Mouse (Mus musculus) forebrain, embryonic 14.5 days (tissue): ENCODE results near the gene 4930453N24Rik. TPM values are rescaled to one million over a fixed set of nuclear protein-coding genes. Genes with fewer than 3 reads are reported as not detected.

ENCODE experiments used
- ATAC-seq: fragments of 200-750 bp; cut with Nextera tagmentation; 2 replicates; pipeline ENCODE4 v1.8.0; 2017; ENCODE audit warnings: mild to moderate bottlenecking, moderate library complexity
- DNase-seq: peaks from one replicate; pipeline ENCODE4 v3.0.0-alpha.2; 2015; ENCODE audit warnings: low spot score
- H3K27ac ChIP-seq: fragments of 300-500 bp; sonication (generic); 2 replicates; pipeline ENCODE4 v1.5.1; 2014; ENCODE audit warnings: low read depth, mild to moderate bottlenecking, control low read depth, low read length, moderate library complexity
- H3K27me3 ChIP-seq: fragments of 300-500 bp; sonication (generic); replicated peaks from 2 replicates; pipeline ENCODE4 v1.6.1; 2014; ENCODE audit warnings: low read length, control low read depth, mixed read lengths; ENCODE audit not compliant: control insufficient read depth, insufficient read depth
- H3K36me3 ChIP-seq: fragments of 300-500 bp; sonication (generic); 2 replicates; pipeline ENCODE4 v1.6.1; 2014; ENCODE audit warnings: low read length, control low read depth; ENCODE audit not compliant: control insufficient read depth, insufficient read depth
- H3K4me1 ChIP-seq: fragments of 300-500 bp; sonication (generic); 2 replicates; pipeline ENCODE4 v1.6.1; 2014; ENCODE audit warnings: antibody characterized with exemption, low read length, control low read depth; ENCODE audit not compliant: control insufficient read depth, insufficient read depth
- H3K4me2 ChIP-seq: fragments of 300-500 bp; sonication (generic); 2 replicates; pipeline ENCODE4 v1.6.1; 2014; ENCODE audit warnings: mild to moderate bottlenecking, control low read depth, low read length
- H3K4me3 ChIP-seq: fragments of 300-500 bp; sonication (generic); 2 replicates; pipeline ENCODE4 v1.5.1; 2014; ENCODE audit warnings: low read depth, low read length, control low read depth
- H3K9ac ChIP-seq: fragments of 300-500 bp; sonication (generic); 2 replicates; pipeline ENCODE4 v1.6.1; 2014; ENCODE audit warnings: mild to moderate bottlenecking, low read length, control low read depth, moderate library complexity
- H3K9me3 ChIP-seq: fragments of 300-500 bp; sonication (generic); replicated peaks from 2 replicates; pipeline ENCODE4 v1.6.1; 2016; ENCODE audit warnings: low read length, control low read depth, mixed read lengths; ENCODE audit not compliant: control insufficient read depth
- WGBS: fragments of 180-500 bp; shearing (Covaris S2); extraction: QIAGEN DNeasy Blood & Tissue Kit; methylation state at CpG from one replicate; pipeline ENCODE4 v1.1.7; 2014; 5-methylcytosine and 5-hydroxymethylcytosine counted together
- polyA plus RNA-seq: library from polyadenylated mRNA; unstranded; fragments of >200 nt; fragmentation: Nextera tagmentation; extraction: Ambion mirVana; gene quantifications from 2 replicates; pipeline ENCODE4 v1.2.1, GENCODE M21; 2014

4930453N24Rik gene
- polyA plus RNA-seq, 1 experiment from 2014 or later = 29.9 TPM

GRCm38 (mm10) chr16:64748237-64748636, 22.7 kb downstream of the 4930453N24Rik start:
- no peaks in the 10 kb centered on the region for H3K9me3 ChIP-seq
- no peaks in the 10 kb centered on the region for H3K4me1 ChIP-seq
- no peak overlapping the region for H3K9ac ChIP-seq
- no peaks in the 10 kb centered on the region for H3K36me3 ChIP-seq
- 11% methylated on average over 10 of the region's 10 CpGs for WGBS
- no peaks in the 10 kb centered on the region for H3K27me3 ChIP-seq
- DNase-seq (peak; percentile 91), ATAC-seq (peak; percentile 79; the same call in 1 of the 2 replicates)
- H3K4me2 ChIP-seq = no peak overlapping the region
- no peak overlapping the region for H3K4me3 ChIP-seq
- H3K27ac ChIP-seq = no peak overlapping the region

GRCm38 (mm10) chr16:64745089-64745488, 25.9 kb downstream of the 4930453N24Rik start:
- Histone ChIP-seq H3K27me3 (no peaks in the 10 kb centered on the region), H3K4me2 (no peak overlapping the region), H3K4me3 (no peak overlapping the region), H3K9ac (no peak overlapping the region), H3K36me3 (no peaks in the 10 kb centered on the region), H3K9me3 (no peaks in the 10 kb centered on the region), H3K4me1 (no peaks in the 10 kb centered on the region), H3K27ac (no peak overlapping the region)
- ATAC-seq (no peak), DNase-seq (no peak)
- 84% methylated on average over 4 of the region's 4 CpGs for WGBS

- no peaks in the 10 kb centered on the region for H3K36me3 ChIP-seq
- no peak overlapping the region for H3K4me3 ChIP-seq
- no peaks in the 10 kb centered on the region for H3K27me3 ChIP-seq
- no peak overlapping the region for H3K4me2 ChIP-seq
- H3K27ac ChIP-seq = no peak overlapping the region
- ATAC-seq (no peak), DNase-seq (no peak)
- WGBS = 97% methylated on average over 5 of the region's 5 CpGs
- H3K9me3 ChIP-seq = no peaks in the 10 kb centered on the region
- H3K4me1 ChIP-seq = no peaks in the 10 kb centered on the region
- no peak overlapping the region for H3K9ac ChIP-seq
Measured at GRCm38 (mm10) chr16:64737289-64737688, 33.7 kb downstream of the 4930453N24Rik start.

GRCm38 (mm10) chr16:64723273-64724057, 47.5 kb downstream of the 4930453N24Rik start:
- Histone ChIP-seq H3K4me2 (no peak overlapping the region), H3K36me3 (no peaks in the 10 kb centered on the region), H3K4me1 (no peaks in the 10 kb centered on the region), H3K9me3 (no peaks in the 10 kb centered on the region), H3K27me3 (no peaks in the 10 kb centered on the region), H3K9ac (no peak overlapping the region), H3K27ac (no peak overlapping the region), H3K4me3 (no peak overlapping the region)
- peak; percentile 90 for DNase-seq
- ATAC-seq = peak; percentile 90
- 52% methylated on average over 4 of the region's 4 CpGs for WGBS

GRCm38 (mm10) chr16:64721542-64721941, 49.4 kb downstream of the 4930453N24Rik start:
- 66% methylated on average over 5 of the region's 5 CpGs for whole genome bisulfite sequencing
- Histone ChIP-seq H3K9me3 (no peaks in the 10 kb centered on the region), H3K27me3 (no peaks in the 10 kb centered on the region), H3K27ac (no peak overlapping the region), H3K4me2 (no peak overlapping the region), H3K9ac (no peak overlapping the region), H3K4me1 (no peaks in the 10 kb centered on the region), H3K36me3 (no peaks in the 10 kb centered on the region), H3K4me3 (no peak overlapping the region)
- DNase-seq = no peak
- ATAC-seq = no peak

GRCm38 (mm10) chr16:64719096-64719495, 51.9 kb downstream of the 4930453N24Rik start:
- Histone ChIP-seq H3K27me3 (no peaks in the 10 kb centered on the region), H3K9me3 (no peaks in the 10 kb centered on the region), H3K4me3 (no peak overlapping the region), H3K9ac (no peak overlapping the region), H3K4me1 (no peaks in the 10 kb centered on the region), H3K27ac (no peak overlapping the region), H3K4me2 (no peak overlapping the region), H3K36me3 (no peaks in the 10 kb centered on the region)
- 34% methylated on average over 7 of the region's 7 CpGs for WGBS
- peak; percentile 21 for DNase-seq
- peak; percentile 37; the same call in 1 of the 2 replicates for ATAC-seq

- Histone ChIP-seq H3K27ac (no peak overlapping the region), H3K4me3 (no peak overlapping the region), H3K27me3 (no peaks in the 10 kb centered on the region), H3K4me1 (no peaks in the 10 kb centered on the region), H3K9me3 (no peaks in the 10 kb centered on the region), H3K36me3 (no peaks in the 10 kb centered on the region), H3K4me2 (no peak overlapping the region), H3K9ac (no peak overlapping the region)
- no peak for DNase-seq
- WGBS = 91% methylated on average over 10 of the region's 10 CpGs
- ATAC-seq = no peak
Measured at GRCm38 (mm10) chr16:64717814-64718213, 53.1 kb downstream of the 4930453N24Rik start.

GRCm38 (mm10) chr16:64711816-64712215, 59.1 kb downstream of the 4930453N24Rik start:
- 62% methylated on average over 6 of the region's 6 CpGs for WGBS
- no peaks in the 10 kb centered on the region for H3K27me3 ChIP-seq
- peak; percentile 52 for DNase-seq
- H3K27ac ChIP-seq = no peak overlapping the region
- no peak for ATAC-seq
- no peaks in the 10 kb centered on the region for H3K36me3 ChIP-seq
- no peaks in the 10 kb centered on the region for H3K9me3 ChIP-seq
- H3K4me3 ChIP-seq = no peak overlapping the region
- no peak overlapping the region for H3K4me2 ChIP-seq
- no peaks in the 10 kb centered on the region for H3K4me1 ChIP-seq
- no peak overlapping the region for H3K9ac ChIP-seq
